Mouse (Mus musculus) heart, postnatal 0 days (tissue): Measurements from ENCODE around the gene Ttc34. TPM values are rescaled to one million over a fixed set of nuclear protein-coding genes. Genes with fewer than 3 reads are reported as not detected.

Experiments used
- ATAC-seq: fragments of 200-750 bp; cut with Nextera tagmentation; 2 replicates; pipeline ENCODE4 v1.8.0; 2017; ENCODE audit warnings: low read depth, moderate number of reproducible peaks, moderate library complexity; ENCODE audit not compliant: insufficient read depth
- DNase-seq: peaks from one replicate; pipeline ENCODE4 v3.0.0-alpha.2; 2016; ENCODE audit warnings: low spot score
- H3K27ac ChIP-seq: fragments of 300-500 bp; sonication (generic); 2 replicates; pipeline ENCODE4 v1.5.1; 2014; ENCODE audit warnings: low read depth, mild to moderate bottlenecking
- H3K27me3 ChIP-seq: fragments of 300-500 bp; sonication (generic); 2 replicates; pipeline ENCODE4 v1.6.1; 2014; ENCODE audit warnings: low read length, mixed read lengths; ENCODE audit not compliant: control insufficient read depth, insufficient read depth
- H3K36me3 ChIP-seq: fragments of 300-500 bp; sonication (generic); replicated peaks from 2 replicates; pipeline ENCODE4 v1.6.1; 2014; ENCODE audit warnings: low read length, mixed read lengths; ENCODE audit not compliant: control insufficient read depth, insufficient read depth
- H3K4me1 ChIP-seq: fragments of 300-500 bp; sonication (generic); 2 replicates; pipeline ENCODE4 v1.6.1; 2014; ENCODE audit warnings: antibody characterized with exemption; ENCODE audit not compliant: control insufficient read depth, insufficient read depth
- H3K4me2 ChIP-seq: fragments of 300-500 bp; sonication (generic); 2 replicates; pipeline ENCODE4 v1.6.1; 2014; ENCODE audit warnings: low read depth, mild to moderate bottlenecking, low read length, moderate library complexity
- H3K4me3 ChIP-seq: fragments of 300-500 bp; sonication (generic); 2 replicates; pipeline ENCODE4 v1.5.1; 2014; ENCODE audit warnings: low read depth, low read length
- H3K9ac ChIP-seq: fragments of 300-500 bp; sonication (generic); replicated peaks from 2 replicates; pipeline ENCODE4 v1.6.1; 2014; ENCODE audit warnings: low read depth, low read length, mixed read lengths
- H3K9me3 ChIP-seq: fragments of 300-500 bp; sonication (generic); replicated peaks from 2 replicates; pipeline ENCODE4 v1.6.1; 2016; ENCODE audit warnings: low read length; ENCODE audit not compliant: control insufficient read depth
- CTCF ChIP-seq: IDR thresholded peaks from 2 replicates; pipeline ENCODE4 v1.5.1; 2016; ENCODE audit warnings: antibody characterized with exemption, control low read depth, low read depth
- EP300 ChIP-seq: IDR thresholded peaks from 2 replicates; pipeline ENCODE4 v1.6.1; 2016; ENCODE audit warnings: antibody characterized with exemption, low read depth
- WGBS: fragments of 180-500 bp; shearing (Covaris S2); extraction: QIAGEN DNeasy Blood & Tissue Kit; methylation state at CpG from one replicate; pipeline ENCODE4 v1.1.7; 2014; 5-methylcytosine and 5-hydroxymethylcytosine counted together
- polyA plus RNA-seq: library from polyadenylated mRNA; unstranded; fragments of >200 nt; fragmentation: Nextera tagmentation; extraction: Ambion mirVana; gene quantifications from 2 replicates; pipeline ENCODE4 v1.2.1, GENCODE M21; 2015
- total RNA-seq: library from RNA; depleted of rRNA; stranded (reverse); fragments of >200 nt; gene quantifications from 2 replicates; pipeline ENCODE4 v1.2.3, GENCODE M21; 2014; ENCODE audit warnings: low replicate concordance

Gene Ttc34
- total and polyA plus RNA-seq, 2 experiments from 2014 or later, result 0.25 TPM; not detected in 1

- WGBS, result 50% methylated on average over 12 of the region's 12 CpGs
- DNase-seq (no peak), ATAC-seq (no peak)
- no peak overlapping the region for H3K27ac ChIP-seq
- no peak overlapping the region for H3K9ac ChIP-seq
- no peak overlapping the region for H3K4me3 ChIP-seq
- H3K27me3 ChIP-seq, result peaks cover 50% of the 10 kb centered on the region
- peaks cover 6% of the 10 kb centered on the region for H3K4me1 ChIP-seq
- H3K4me2 ChIP-seq, result no peak overlapping the region
- no peak for TF ChIP-seq EP300
- no peak for TF ChIP-seq CTCF
- no peaks in the 10 kb centered on the region for H3K36me3 ChIP-seq
- no peaks in the 10 kb centered on the region for H3K9me3 ChIP-seq
Measured at GRCm38 (mm10) chr4:154854676-154855345, 17.6 kb downstream of the Ttc34 start.

- ATAC-seq, result peak; percentile 86
- Histone ChIP-seq H3K4me2 (peak overlapping the region; percentile 84), H3K9ac (no peak overlapping the region), H3K27me3 (peaks cover 50% of the 10 kb centered on the region), H3K4me3 (peak overlapping the region; percentile 55), H3K36me3 (no peaks in the 10 kb centered on the region), H3K27ac (no peak overlapping the region), H3K4me1 (peaks cover 6% of the 10 kb centered on the region), H3K9me3 (no peaks in the 10 kb centered on the region)
- WGBS, result under 1% methylated on average over 92 of the region's 110 CpGs
- peak; percentile 23 for DNase-seq
- no peak for TF ChIP-seq EP300
- peak; percentile 52 for TF ChIP-seq CTCF
Measured at GRCm38 (mm10) chr4:154855721-154856479, 18.6 kb downstream of the Ttc34 start.

- ATAC-seq, result no peak
- no peaks in the 10 kb centered on the region for H3K9me3 ChIP-seq
- WGBS, result 19% methylated on average over 9 of the region's 9 CpGs
- H3K27me3 ChIP-seq, result peaks cover 50% of the 10 kb centered on the region
- peak overlapping the region; percentile 84 for H3K4me2 ChIP-seq
- DNase-seq, result no peak
- peaks cover 6% of the 10 kb centered on the region for H3K4me1 ChIP-seq
- peak overlapping the region; percentile 55 for H3K4me3 ChIP-seq
- H3K36me3 ChIP-seq, result no peaks in the 10 kb centered on the region
- TF ChIP-seq CTCF (no peak), EP300 (no peak)
- no peak overlapping the region for H3K9ac ChIP-seq
- no peak overlapping the region for H3K27ac ChIP-seq
Measured at GRCm38 (mm10) chr4:154856480-154856837, 19.2 kb downstream of the Ttc34 start.

GRCm38 (mm10) chr4:154856882-154857281 lies 19.6 kb downstream of the Ttc34 start:
- no peaks in the 10 kb centered on the region for H3K9me3 ChIP-seq
- ATAC-seq (no peak), DNase-seq (no peak)
- peaks cover 50% of the 10 kb centered on the region for H3K27me3 ChIP-seq
- no peaks in the 10 kb centered on the region for H3K36me3 ChIP-seq
- no peak overlapping the region for H3K27ac ChIP-seq
- no peak overlapping the region for H3K4me3 ChIP-seq
- peaks cover 6% of the 10 kb centered on the region for H3K4me1 ChIP-seq
- WGBS, result 86% methylated on average over 7 of the region's 7 CpGs
- H3K9ac ChIP-seq, result no peak overlapping the region
- H3K4me2 ChIP-seq, result peak overlapping the region; percentile 84; the same call in 1 of the 2 replicates
- TF ChIP-seq CTCF (no peak), EP300 (no peak)

GRCm38 (mm10) chr4:154857366-154858240 lies 20.3 kb downstream of the Ttc34 start:
- Histone ChIP-seq H3K27ac (no peak overlapping the region), H3K27me3 (peaks cover 50% of the 10 kb centered on the region), H3K9me3 (no peaks in the 10 kb centered on the region), H3K4me1 (peaks cover 6% of the 10 kb centered on the region), H3K4me2 (no peak overlapping the region), H3K36me3 (no peaks in the 10 kb centered on the region), H3K9ac (no peak overlapping the region), H3K4me3 (no peak overlapping the region)
- ATAC-seq (no peak), DNase-seq (no peak)
- 77% methylated on average over 10 of the region's 10 CpGs for WGBS
- no peak for TF ChIP-seq CTCF
- TF ChIP-seq EP300, result no peak
